Mouse (Mus musculus) intestine, embryonic 14.5 days (tissue): ENCODE measurements around the gene Slit2. TPM values are rescaled to one million over a fixed set of nuclear protein-coding genes. Genes with fewer than 3 reads are reported as not detected.
"Not testable (repeated sequence)": the region's sequence is repeated elsewhere in the genome, so short reads cannot be mapped to it uniquely, and the experiment has no call there.

Experiments used
- ATAC-seq: fragments of 200-750 bp; cut with Nextera tagmentation; replicated peaks from 2 replicates; pipeline ENCODE4 v1.8.0; 2017; ENCODE audit warnings: low read depth, moderate number of reproducible peaks, moderate TSS enrichment, moderate library complexity; ENCODE audit not compliant: low FRiP score, low TSS enrichment
- DNase-seq: peaks from one replicate; pipeline ENCODE4 v3.0.0-alpha.2; 2018; ENCODE audit warnings: low spot score
- H3K27ac ChIP-seq: fragments of 300-500 bp; sonication (generic); 2 replicates; pipeline ENCODE4 v1.5.1; 2014; ENCODE audit warnings: low read depth, mild to moderate bottlenecking, control low read depth
- H3K27me3 ChIP-seq: fragments of 300-500 bp; sonication (generic); replicated peaks from 2 replicates; pipeline ENCODE4 v1.6.1; 2014; ENCODE audit warnings: low read length, control low read depth; ENCODE audit not compliant: control insufficient read depth, insufficient read depth
- H3K36me3 ChIP-seq: fragments of 300-500 bp; sonication (generic); 2 replicates; pipeline ENCODE4 v1.6.1; 2014; ENCODE audit warnings: low read length, control low read depth; ENCODE audit not compliant: control insufficient read depth, insufficient read depth
- H3K4me1 ChIP-seq: fragments of 300-500 bp; sonication (generic); replicated peaks from 2 replicates; pipeline ENCODE4 v1.6.1; 2014; ENCODE audit warnings: low read length, control low read depth, mixed read lengths; ENCODE audit not compliant: control insufficient read depth, insufficient read depth
- H3K4me2 ChIP-seq: fragments of 300-500 bp; sonication (generic); 2 replicates; pipeline ENCODE4 v1.6.1; 2014; ENCODE audit warnings: low read length
- H3K4me3 ChIP-seq: fragments of 300-500 bp; sonication (generic); 2 replicates; pipeline ENCODE4 v1.5.1; 2014; ENCODE audit warnings: low read depth, low read length, control low read depth, mixed read lengths
- H3K9ac ChIP-seq: fragments of 300-500 bp; sonication (generic); 2 replicates; pipeline ENCODE4 v1.6.1; 2014; ENCODE audit warnings: mild to moderate bottlenecking, low read length
- H3K9me3 ChIP-seq: fragments of 300-500 bp; sonication (generic); 2 replicates; pipeline ENCODE4 v1.6.1; 2016; ENCODE audit warnings: low read length, control low read depth; ENCODE audit not compliant: control insufficient read depth
- WGBS: fragments of 180-500 bp; shearing (Covaris S2); extraction: QIAGEN DNeasy Blood & Tissue Kit; methylation state at CpG from one replicate; pipeline ENCODE4 v1.1.7; 2014; 5-methylcytosine and 5-hydroxymethylcytosine counted together
- polyA plus RNA-seq: library from polyadenylated mRNA; unstranded; fragments of >200 nt; fragmentation: Nextera tagmentation; extraction: Ambion mirVana; gene quantifications from 2 replicates; pipeline ENCODE4 v1.2.1, GENCODE M21; 2014

The Slit2 gene
- polyA plus RNA-seq, 1 experiment from 2014 or later, result 38.6 TPM

- 66% methylated on average over 4 of the region's 4 CpGs for WGBS
- H3K4me3 ChIP-seq, result no peak overlapping the region
- no peak overlapping the region for H3K4me2 ChIP-seq
- H3K36me3 ChIP-seq, result no peaks in the 10 kb centered on the region; the same call in 1 of the 2 replicates
- DNase-seq (no peak), ATAC-seq (no peak)
- H3K9ac ChIP-seq, result no peak overlapping the region
- no peaks in the 10 kb centered on the region for H3K9me3 ChIP-seq
- no peak overlapping the region for H3K27ac ChIP-seq
- no peaks in the 10 kb centered on the region for H3K4me1 ChIP-seq
- no peaks in the 10 kb centered on the region for H3K27me3 ChIP-seq
Observed at GRCm38 (mm10) chr5:48234728-48235127, 251.8 kb downstream of the Slit2 start.

GRCm38 (mm10) chr5:48235270-48235669 lies 252.3 kb downstream of the Slit2 start:
- Histone ChIP-seq H3K27ac (no peak overlapping the region), H3K4me3 (no peak overlapping the region), H3K27me3 (no peaks in the 10 kb centered on the region), H3K9ac (no peak overlapping the region), H3K36me3 (no peaks in the 10 kb centered on the region; the same call in 1 of the 2 replicates), H3K9me3 (no peaks in the 10 kb centered on the region), H3K4me2 (no peak overlapping the region), H3K4me1 (no peaks in the 10 kb centered on the region)
- WGBS, result 80% methylated on average over 6 of the region's 6 CpGs
- no peak for DNase-seq
- ATAC-seq, result no peak

- H3K9ac ChIP-seq, ATAC-seq, H3K36me3 ChIP-seq, H3K4me2 ChIP-seq, H3K27me3 ChIP-seq, H3K9me3 ChIP-seq, DNase-seq, H3K4me3 ChIP-seq, H3K4me1 ChIP-seq, H3K27ac ChIP-seq: not testable (repeated sequence)
- 40% methylated on average over 6 of the region's 6 CpGs for WGBS
Observed at GRCm38 (mm10) chr5:48240751-48241150, 257.8 kb downstream of the Slit2 start.

GRCm38 (mm10) chr5:48248327-48248726 lies 265.4 kb downstream of the Slit2 start:
- 65% methylated on average over 4 of the region's 4 CpGs for WGBS
- Histone ChIP-seq H3K4me1 (no peaks in the 10 kb centered on the region), H3K9ac (no peak overlapping the region), H3K9me3 (no peaks in the 10 kb centered on the region), H3K27me3 (no peaks in the 10 kb centered on the region), H3K4me3 (no peak overlapping the region), H3K4me2 (no peak overlapping the region), H3K27ac (no peak overlapping the region), H3K36me3 (no peaks in the 10 kb centered on the region)
- ATAC-seq (0 out of 2 replicates have a peak, but pooled peaks have one; percentile 36), DNase-seq (no peak)

GRCm38 (mm10) chr5:48277561-48277960 lies 294.6 kb downstream of the Slit2 start:
- Histone ChIP-seq H3K9ac (no peak overlapping the region), H3K36me3 (no peaks in the 10 kb centered on the region), H3K9me3 (no peaks in the 10 kb centered on the region), H3K4me3 (no peak overlapping the region), H3K27me3 (no peaks in the 10 kb centered on the region), H3K4me2 (no peak overlapping the region), H3K4me1 (no peaks in the 10 kb centered on the region), H3K27ac (no peak overlapping the region)
- DNase-seq (no peak), ATAC-seq (no peak)
- WGBS, result 80% methylated on average over 4 of the region's 4 CpGs

GRCm38 (mm10) chr5:48301186-48301585 lies 318.2 kb downstream of the Slit2 start:
- Histone ChIP-seq H3K9me3 (no peaks in the 10 kb centered on the region), H3K4me2 (no peak overlapping the region), H3K4me3 (no peak overlapping the region), H3K27me3 (no peaks in the 10 kb centered on the region), H3K36me3 (no peaks in the 10 kb centered on the region; the same call in 1 of the 2 replicates), H3K27ac (no peak overlapping the region), H3K4me1 (no peaks in the 10 kb centered on the region), H3K9ac (no peak overlapping the region)
- no peak for ATAC-seq
- WGBS, result 98% methylated on average over 3 of the region's 3 CpGs
- DNase-seq, result no peak

- ATAC-seq, result no peak
- H3K4me1 ChIP-seq, result no peaks in the 10 kb centered on the region
- no peak overlapping the region for H3K27ac ChIP-seq
- no peaks in the 10 kb centered on the region for H3K9me3 ChIP-seq
- WGBS, result 69% methylated on average over 6 of the region's 6 CpGs
- H3K9ac ChIP-seq, result no peak overlapping the region
- H3K27me3 ChIP-seq, result no peaks in the 10 kb centered on the region
- no peak for DNase-seq
- H3K36me3 ChIP-seq, result no peaks in the 10 kb centered on the region
- H3K4me2 ChIP-seq, result no peak overlapping the region
- H3K4me3 ChIP-seq, result no peak overlapping the region
Observed at GRCm38 (mm10) chr5:48315057-48315602, 332.2 kb downstream of the Slit2 start.

- H3K27ac ChIP-seq, result no peak overlapping the region
- 52% methylated on average over 4 of the region's 4 CpGs for WGBS
- H3K9me3 ChIP-seq, result no peaks in the 10 kb centered on the region
- H3K4me3 ChIP-seq, result no peak overlapping the region
- no peak overlapping the region for H3K9ac ChIP-seq
- H3K4me2 ChIP-seq, result no peak overlapping the region
- no peaks in the 10 kb centered on the region for H3K4me1 ChIP-seq
- DNase-seq (no peak), ATAC-seq (no peak)
- no peaks in the 10 kb centered on the region for H3K27me3 ChIP-seq
- no peaks in the 10 kb centered on the region for H3K36me3 ChIP-seq
Observed at GRCm38 (mm10) chr5:48320597-48320996, 337.7 kb downstream of the Slit2 start.

- H3K36me3 ChIP-seq, result no peaks in the 10 kb centered on the region
- H3K4me3 ChIP-seq, result no peak overlapping the region
- H3K27ac ChIP-seq, result no peak overlapping the region
- DNase-seq, result no peak
- H3K9ac ChIP-seq, result no peak overlapping the region
- no peaks in the 10 kb centered on the region for H3K27me3 ChIP-seq
- H3K9me3 ChIP-seq, result no peaks in the 10 kb centered on the region
- ATAC-seq, result no peak
- H3K4me2 ChIP-seq, result no peak overlapping the region
- no peaks in the 10 kb centered on the region for H3K4me1 ChIP-seq
Observed at GRCm38 (mm10) chr5:48326221-48326620, 343.3 kb downstream of the Slit2 start.
